Mouse (Mus musculus): ENCODE data around the gene Plekhg1. TPM values are rescaled to one million over a fixed set of nuclear protein-coding genes. Genes with fewer than 3 reads are reported as not detected.
A peak's percentile ranks its signal among the peaks of the same experiment; 100 is the strongest.

Gene Plekhg1
- polyA plus RNA-seq, 1 experiment from 2014 or later: 16.9 TPM

DNA sequence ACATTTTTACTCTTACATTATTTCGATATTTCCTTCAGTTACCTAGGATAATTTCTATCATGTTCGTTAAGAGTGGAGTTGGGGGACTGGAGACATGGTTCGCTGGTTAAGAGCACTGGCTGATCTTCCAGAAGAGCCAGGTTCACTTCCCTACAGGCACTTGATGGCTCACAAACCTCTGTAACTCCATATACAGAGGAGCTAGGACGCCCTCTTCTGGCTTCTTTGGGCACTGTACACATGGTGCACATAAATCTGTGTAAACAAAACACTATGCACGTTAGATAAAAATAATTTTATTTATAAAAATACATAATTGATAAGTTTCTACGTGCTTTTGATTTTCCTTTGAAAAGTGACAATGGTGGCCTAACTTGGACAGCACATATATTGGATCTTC lies 61.1 kb downstream of the Plekhg1 start:
- no peak overlapping the region for H3K27ac ChIP-seq (ENCODE audit: low read depth, low read length)
- H3K9me3 ChIP-seq (ENCODE audit: control insufficient read depth, low read length): no peaks in the 10 kb centered on the region
- no peaks in the 10 kb centered on the region for H3K4me1 ChIP-seq (ENCODE audit: control insufficient read depth, insufficient read depth, low read length)
- H3K27me3 ChIP-seq (ENCODE audit: control insufficient read depth, insufficient read depth, low read length): no peaks in the 10 kb centered on the region
- H3K4me3 ChIP-seq (ENCODE audit: low read length): no peak overlapping the region
- H3K4me2 ChIP-seq (replicated peaks; ENCODE audit: low read depth, low read length): no peak overlapping the region
- 81% methylated on average over 6 of the region's 6 CpGs for WGBS
- H3K9ac ChIP-seq (ENCODE audit: low read depth, low read length): no peak overlapping the region
- no peak for ATAC-seq (ENCODE audit: low FRiP score, low TSS enrichment)
- H3K36me3 ChIP-seq (ENCODE audit: control insufficient read depth, insufficient read depth, low read length): no peaks in the 10 kb centered on the region

DNA sequence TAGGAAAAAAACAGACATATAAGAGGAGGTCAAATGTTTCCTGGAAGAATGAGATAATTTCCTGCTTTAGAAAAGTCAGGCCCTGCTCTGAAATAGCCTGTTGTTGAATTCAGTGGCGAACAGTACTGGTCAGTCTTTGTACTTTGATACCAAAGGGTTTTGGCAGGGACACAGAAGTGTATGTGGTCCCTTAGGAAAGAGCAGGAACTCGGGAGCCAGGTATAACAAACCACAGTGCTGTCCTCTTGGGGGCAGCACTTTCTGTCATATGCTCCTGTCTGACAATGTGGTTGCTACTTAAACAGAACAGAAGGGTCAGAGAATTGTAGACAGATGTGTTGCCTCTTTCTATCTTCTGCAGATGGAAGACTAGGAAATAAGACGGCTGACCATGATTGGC lies 65.2 kb downstream of the Plekhg1 start:
- WGBS: 51% methylated on average over 3 of the region's 3 CpGs
- H3K9me3 ChIP-seq (ENCODE audit: control insufficient read depth, low read length): no peaks in the 10 kb centered on the region
- no peak overlapping the region for H3K4me3 ChIP-seq (ENCODE audit: low read length)
- H3K27ac ChIP-seq (ENCODE audit: low read depth, low read length): no peak overlapping the region
- H3K4me2 ChIP-seq (replicated peaks; ENCODE audit: low read depth, low read length): no peak overlapping the region
- no peaks in the 10 kb centered on the region for H3K4me1 ChIP-seq (ENCODE audit: control insufficient read depth, insufficient read depth, low read length)
- no peak overlapping the region for H3K9ac ChIP-seq (ENCODE audit: low read depth, low read length)
- H3K27me3 ChIP-seq (ENCODE audit: control insufficient read depth, insufficient read depth, low read length): no peaks in the 10 kb centered on the region
- H3K36me3 ChIP-seq (ENCODE audit: control insufficient read depth, insufficient read depth, low read length): no peaks in the 10 kb centered on the region
- ATAC-seq (ENCODE audit: low FRiP score, low TSS enrichment): no peak

DNA sequence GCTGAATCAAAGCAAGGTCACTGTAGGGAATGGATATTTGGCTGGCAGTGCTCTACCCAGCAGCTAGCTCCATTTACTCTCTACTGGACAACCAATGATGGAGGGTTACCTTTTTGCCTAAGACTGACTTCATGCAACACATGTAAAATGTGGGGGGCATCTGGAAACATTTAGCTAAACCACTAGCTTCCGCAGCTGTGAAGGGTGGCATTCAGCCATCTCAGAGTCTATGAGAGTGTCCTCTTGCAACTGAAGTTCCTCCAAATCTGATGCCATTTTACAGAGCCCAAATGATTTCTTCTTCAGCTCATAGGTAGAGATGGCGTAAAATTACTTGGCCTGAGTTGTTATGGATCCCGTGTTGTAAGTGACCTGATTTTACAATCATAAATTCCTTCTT lies 67.8 kb downstream of the Plekhg1 start:
- no peak overlapping the region for H3K4me3 ChIP-seq (ENCODE audit: low read length)
- no peak overlapping the region for H3K4me2 ChIP-seq (replicated peaks; ENCODE audit: low read depth, low read length)
- H3K27me3 ChIP-seq (ENCODE audit: control insufficient read depth, insufficient read depth, low read length): no peaks in the 10 kb centered on the region
- no peak overlapping the region for H3K9ac ChIP-seq (ENCODE audit: low read depth, low read length)
- no peaks in the 10 kb centered on the region for H3K4me1 ChIP-seq (ENCODE audit: control insufficient read depth, insufficient read depth, low read length)
- no peak overlapping the region for H3K27ac ChIP-seq (ENCODE audit: low read depth, low read length)
- WGBS: 93% methylated on average over 3 of the region's 3 CpGs
- ATAC-seq (ENCODE audit: low FRiP score, low TSS enrichment): no peak
- no peaks in the 10 kb centered on the region for H3K9me3 ChIP-seq (ENCODE audit: control insufficient read depth, low read length)
- no peaks in the 10 kb centered on the region for H3K36me3 ChIP-seq (ENCODE audit: control insufficient read depth, insufficient read depth, low read length)

DNA sequence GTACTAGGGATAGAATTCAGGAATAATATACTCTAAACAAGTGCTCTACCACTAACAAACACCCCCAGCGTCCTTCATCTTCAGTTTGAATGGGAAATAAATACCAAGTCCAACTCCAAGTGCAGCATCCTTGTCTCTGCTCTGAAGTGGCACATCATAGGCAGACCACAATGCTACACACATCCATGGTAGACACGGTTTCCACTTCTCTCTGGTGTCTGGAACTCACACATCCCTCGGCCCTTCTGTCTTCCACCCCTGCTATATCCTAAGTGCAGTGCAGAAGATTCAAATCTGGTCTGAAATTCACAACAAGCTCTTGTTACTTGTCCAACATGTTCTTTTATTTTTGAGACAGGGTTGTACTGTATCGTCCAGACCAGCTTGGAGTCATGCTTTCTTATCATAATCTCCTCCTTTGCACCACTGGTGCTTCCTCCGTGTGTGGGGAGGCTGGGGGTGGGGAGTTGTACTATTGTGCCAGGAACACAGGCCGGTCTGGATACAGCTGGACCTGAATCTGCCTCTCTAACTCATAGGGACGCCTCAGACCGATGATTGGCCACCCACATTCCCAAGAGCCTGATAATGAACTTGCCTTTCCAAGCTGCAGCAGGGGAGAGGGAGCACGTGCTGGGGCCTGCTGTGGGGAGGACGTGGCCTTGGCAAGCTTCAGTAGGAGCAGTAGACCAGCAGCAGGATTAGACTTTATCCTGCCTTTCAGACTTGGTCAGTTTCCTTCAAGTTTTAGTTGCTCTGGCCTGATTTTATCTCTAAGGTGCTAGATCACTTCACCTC lies 70.5 kb downstream of the Plekhg1 start:
- WGBS: 60% methylated on average over 10 of the region's 10 CpGs
- peak; percentile 62; the same call in 1 of the 2 replicates for ATAC-seq (ENCODE audit: low FRiP score, low TSS enrichment)
- Histone ChIP-seq H3K9ac (ENCODE audit: low read depth, low read length) (no peak overlapping the region), H3K36me3 (ENCODE audit: control insufficient read depth, insufficient read depth, low read length) (no peaks in the 10 kb centered on the region), H3K27ac (ENCODE audit: low read depth, low read length) (no peak overlapping the region), H3K27me3 (ENCODE audit: control insufficient read depth, insufficient read depth, low read length) (no peaks in the 10 kb centered on the region), H3K4me1 (ENCODE audit: control insufficient read depth, insufficient read depth, low read length) (no peaks in the 10 kb centered on the region), H3K4me3 (ENCODE audit: low read length) (no peak overlapping the region), H3K9me3 (ENCODE audit: control insufficient read depth, low read length) (no peaks in the 10 kb centered on the region), H3K4me2 (replicated peaks; ENCODE audit: low read depth, low read length) (no peak overlapping the region)

DNA sequence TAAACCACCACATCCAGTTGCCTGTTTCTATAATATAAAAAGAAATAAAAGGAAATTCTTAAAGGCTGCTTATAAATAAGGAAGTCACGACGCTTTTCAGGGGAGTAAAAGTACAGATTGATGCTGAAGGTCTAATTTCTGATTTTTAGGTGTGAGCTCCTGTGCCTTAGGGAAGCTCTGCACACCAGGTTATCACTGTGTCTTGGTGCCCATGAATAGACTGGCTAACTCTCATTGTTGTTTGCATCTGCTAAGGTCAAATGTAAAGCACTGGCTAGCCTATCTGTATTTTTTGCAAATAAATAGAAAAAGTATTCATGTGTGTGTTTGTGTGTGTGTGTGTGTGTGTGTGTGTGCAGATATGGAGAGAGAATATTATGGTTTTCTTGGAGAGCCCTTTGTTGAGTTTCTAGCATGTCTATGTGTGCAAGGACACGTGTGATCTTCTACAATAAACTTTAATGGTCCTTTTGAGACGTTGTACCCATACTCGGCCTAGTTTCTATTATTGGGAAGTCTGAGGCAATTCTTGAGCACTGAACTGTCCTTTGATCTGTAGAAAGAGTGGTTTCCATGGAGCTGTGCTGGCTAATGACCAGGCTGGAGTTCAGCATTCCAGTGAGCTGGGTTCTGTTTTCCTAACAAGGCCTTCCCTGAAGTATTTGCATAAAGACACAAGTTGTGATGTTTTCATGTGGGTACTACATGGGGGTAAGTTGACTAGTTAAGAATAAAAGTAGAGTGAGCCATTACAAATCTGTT lies 79.0 kb downstream of the Plekhg1 start:
- no peak for ATAC-seq (ENCODE audit: low FRiP score, low TSS enrichment)
- Histone ChIP-seq H3K9me3 (ENCODE audit: control insufficient read depth, low read length) (no peaks in the 10 kb centered on the region), H3K9ac (ENCODE audit: low read depth, low read length) (no peak overlapping the region), H3K4me3 (ENCODE audit: low read length) (no peak overlapping the region), H3K4me2 (replicated peaks; ENCODE audit: low read depth, low read length) (no peak overlapping the region), H3K27ac (ENCODE audit: low read depth, low read length) (no peak overlapping the region), H3K27me3 (ENCODE audit: control insufficient read depth, insufficient read depth, low read length) (no peaks in the 10 kb centered on the region), H3K36me3 (ENCODE audit: control insufficient read depth, insufficient read depth, low read length) (no peaks in the 10 kb centered on the region), H3K4me1 (ENCODE audit: control insufficient read depth, insufficient read depth, low read length) (no peaks in the 10 kb centered on the region)
- 53% methylated on average over 5 of the region's 5 CpGs for WGBS

DNA sequence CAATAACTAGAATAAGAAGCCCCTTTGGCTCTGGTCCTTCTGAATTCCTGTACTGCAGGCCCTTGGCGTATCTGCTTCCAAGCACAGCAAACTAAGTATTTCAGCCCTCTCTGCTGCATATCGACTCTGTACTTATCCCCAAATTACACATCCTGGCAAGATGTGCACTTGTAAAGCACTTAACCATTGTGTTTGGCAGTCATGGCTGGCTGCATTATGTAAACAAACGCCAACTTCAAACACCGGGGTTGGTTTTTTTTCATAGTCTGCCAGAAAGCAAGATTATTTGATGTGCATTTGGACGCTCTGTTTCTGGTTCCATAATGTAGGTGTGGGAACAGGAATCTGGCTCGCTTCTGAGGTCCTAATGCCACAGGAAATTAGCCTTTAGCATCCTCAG lies 83.7 kb downstream of the Plekhg1 start:
- Histone ChIP-seq H3K9ac (ENCODE audit: low read depth, low read length) (no peak overlapping the region), H3K4me3 (ENCODE audit: low read length) (no peak overlapping the region), H3K4me1 (ENCODE audit: control insufficient read depth, insufficient read depth, low read length) (peaks cover 5% of the 10 kb centered on the region; the same call in 1 of the 2 replicates), H3K27ac (ENCODE audit: low read depth, low read length) (no peak overlapping the region), H3K36me3 (ENCODE audit: control insufficient read depth, insufficient read depth, low read length) (no peaks in the 10 kb centered on the region), H3K9me3 (ENCODE audit: control insufficient read depth, low read length) (no peaks in the 10 kb centered on the region), H3K4me2 (replicated peaks; ENCODE audit: low read depth, low read length) (no peak overlapping the region), H3K27me3 (ENCODE audit: control insufficient read depth, insufficient read depth, low read length) (no peaks in the 10 kb centered on the region)
- 53% methylated on average over 6 of the region's 6 CpGs for WGBS
- ATAC-seq (ENCODE audit: low FRiP score, low TSS enrichment): no peak

DNA sequence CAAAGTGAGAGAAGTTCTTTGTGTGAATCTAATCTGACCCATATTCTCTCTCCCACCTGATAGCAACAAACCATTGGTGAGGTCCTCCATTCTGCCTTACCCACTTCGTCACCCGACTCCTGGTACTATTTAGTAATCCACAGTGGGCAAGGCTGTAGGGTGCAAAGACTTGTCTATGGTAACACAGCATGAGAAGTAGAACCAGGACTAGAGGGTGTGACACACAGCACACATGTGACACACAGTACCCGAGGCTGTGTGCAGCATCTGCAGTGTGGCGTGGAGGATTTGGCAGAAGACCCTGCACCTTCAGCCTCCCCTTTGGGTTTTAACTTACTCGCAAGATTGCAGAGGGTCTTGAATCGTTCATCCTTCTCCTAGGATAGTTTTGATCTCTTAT lies 85.9 kb downstream of the Plekhg1 start:
- H3K27ac ChIP-seq (ENCODE audit: low read depth, low read length): no peak overlapping the region
- no peak overlapping the region for H3K4me3 ChIP-seq (ENCODE audit: low read length)
- H3K36me3 ChIP-seq (ENCODE audit: control insufficient read depth, insufficient read depth, low read length): no peaks in the 10 kb centered on the region
- H3K27me3 ChIP-seq (ENCODE audit: control insufficient read depth, insufficient read depth, low read length): no peaks in the 10 kb centered on the region
- H3K4me2 ChIP-seq (replicated peaks; ENCODE audit: low read depth, low read length): no peak overlapping the region
- H3K9ac ChIP-seq (ENCODE audit: low read depth, low read length): no peak overlapping the region
- WGBS: 94% methylated on average over 6 of the region's 6 CpGs
- no peak for ATAC-seq (ENCODE audit: low FRiP score, low TSS enrichment)
- no peaks in the 10 kb centered on the region for H3K9me3 ChIP-seq (ENCODE audit: control insufficient read depth, low read length)
- peaks cover 11% of the 10 kb centered on the region; the same call in 1 of the 2 replicates for H3K4me1 ChIP-seq (ENCODE audit: control insufficient read depth, insufficient read depth, low read length)

DNA sequence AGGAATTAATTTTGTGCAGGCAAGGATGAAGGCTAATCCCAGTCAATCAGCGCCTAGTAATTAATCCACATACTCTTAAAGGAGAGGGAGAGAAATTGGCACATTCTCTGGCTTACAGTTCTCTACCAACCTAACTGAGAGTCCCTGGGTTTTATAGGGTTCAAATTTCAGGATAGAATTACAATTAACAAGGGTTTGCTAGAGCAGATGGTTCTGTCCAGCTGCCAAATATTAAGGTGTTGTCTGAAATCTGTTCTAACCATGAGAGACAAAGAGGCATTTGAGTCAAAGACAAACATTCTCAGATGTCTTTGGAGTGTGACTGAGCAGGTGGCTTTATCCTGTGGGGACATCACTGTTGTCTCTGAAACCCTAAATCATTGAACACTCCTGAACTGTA lies 87.2 kb downstream of the Plekhg1 start:
- peak; percentile 81 for ATAC-seq (ENCODE audit: low FRiP score, low TSS enrichment)
- H3K27ac ChIP-seq (ENCODE audit: low read depth, low read length): no peak overlapping the region
- no peak overlapping the region for H3K9ac ChIP-seq (ENCODE audit: low read depth, low read length)
- 48% methylated on average over 1 of the region's 1 CpGs for WGBS
- H3K4me3 ChIP-seq (ENCODE audit: low read length): no peak overlapping the region
- no peaks in the 10 kb centered on the region for H3K36me3 ChIP-seq (ENCODE audit: control insufficient read depth, insufficient read depth, low read length)
- H3K4me1 ChIP-seq (ENCODE audit: control insufficient read depth, insufficient read depth, low read length): peaks cover 11% of the 10 kb centered on the region; the same call in 1 of the 2 replicates
- no peaks in the 10 kb centered on the region for H3K27me3 ChIP-seq (ENCODE audit: control insufficient read depth, insufficient read depth, low read length)
- no peak overlapping the region for H3K4me2 ChIP-seq (replicated peaks; ENCODE audit: low read depth, low read length)
- no peaks in the 10 kb centered on the region for H3K9me3 ChIP-seq (ENCODE audit: control insufficient read depth, low read length)

DNA sequence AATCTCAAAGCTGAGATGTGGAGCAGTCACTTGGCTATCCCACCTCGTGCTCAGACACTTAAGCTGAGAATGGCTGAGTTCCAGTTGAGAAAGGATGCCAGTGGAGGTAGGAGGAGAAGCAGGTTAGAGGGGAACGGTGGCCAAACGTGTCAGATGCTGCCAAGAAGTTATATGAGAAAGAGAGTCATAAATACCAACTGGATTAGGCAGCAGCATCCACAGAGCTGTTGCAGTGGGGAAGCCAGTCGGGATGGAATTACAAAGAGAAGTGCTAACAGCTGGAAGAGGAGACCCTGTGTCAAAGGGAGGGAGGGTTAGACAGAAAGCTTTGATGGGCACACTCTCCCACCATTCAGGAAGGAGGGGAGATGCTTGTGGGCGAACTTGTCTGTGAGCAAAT lies 89.3 kb downstream of the Plekhg1 start:
- no peak overlapping the region for H3K4me3 ChIP-seq (ENCODE audit: low read length)
- no peak overlapping the region for H3K4me2 ChIP-seq (replicated peaks; ENCODE audit: low read depth, low read length)
- no peak overlapping the region for H3K27ac ChIP-seq (ENCODE audit: low read depth, low read length)
- WGBS: 12% methylated on average over 5 of the region's 5 CpGs
- peaks cover 11% of the 10 kb centered on the region; the same call in 1 of the 2 replicates for H3K4me1 ChIP-seq (ENCODE audit: control insufficient read depth, insufficient read depth, low read length)
- H3K27me3 ChIP-seq (ENCODE audit: control insufficient read depth, insufficient read depth, low read length): no peaks in the 10 kb centered on the region
- no peak overlapping the region for H3K9ac ChIP-seq (ENCODE audit: low read depth, low read length)
- no peaks in the 10 kb centered on the region for H3K9me3 ChIP-seq (ENCODE audit: control insufficient read depth, low read length)
- peak; percentile 75; the same call in 1 of the 2 replicates for ATAC-seq (ENCODE audit: low FRiP score, low TSS enrichment)
- H3K36me3 ChIP-seq (ENCODE audit: control insufficient read depth, insufficient read depth, low read length): no peaks in the 10 kb centered on the region

Data from kidney, embryonic 14.5 days (tissue).